Mouse (Mus musculus) C2C12 (cell line): ENCODE data around the gene Ccdc125.

Source experiments
- CEBPB ChIP-seq: IDR thresholded peaks from one replicate; pipeline ENCODE4 v1.6.1; 2011; ENCODE audit warnings: low read depth, mild to moderate bottlenecking, control low read depth, moderate library complexity
- CTCF ChIP-seq: IDR thresholded peaks from one replicate; pipeline ENCODE4 v1.5.1; 2011; ENCODE audit not compliant: control insufficient read depth, insufficient read depth, insufficient read length
- MAX ChIP-seq: IDR thresholded peaks from one replicate; pipeline ENCODE4 v1.6.1; 2011; ENCODE audit warnings: mild to moderate bottlenecking, control low read depth
- MYOD1 ChIP-seq: IDR thresholded peaks from one replicate; pipeline ENCODE4 v1.6.1; 2011; ENCODE audit warnings: low read depth; ENCODE audit not compliant: control insufficient read depth, insufficient read length
- MYOG ChIP-seq: IDR thresholded peaks from one replicate; pipeline ENCODE4 v1.6.1; 2011; ENCODE audit not compliant: control insufficient read depth, insufficient read length; ENCODE audit errors: extremely low read depth
- USF1 ChIP-seq: IDR thresholded peaks from one replicate; pipeline ENCODE4 v1.6.1; 2011; ENCODE audit warnings: low read depth, mild to moderate bottlenecking, control low read depth, moderate library complexity

DNA sequence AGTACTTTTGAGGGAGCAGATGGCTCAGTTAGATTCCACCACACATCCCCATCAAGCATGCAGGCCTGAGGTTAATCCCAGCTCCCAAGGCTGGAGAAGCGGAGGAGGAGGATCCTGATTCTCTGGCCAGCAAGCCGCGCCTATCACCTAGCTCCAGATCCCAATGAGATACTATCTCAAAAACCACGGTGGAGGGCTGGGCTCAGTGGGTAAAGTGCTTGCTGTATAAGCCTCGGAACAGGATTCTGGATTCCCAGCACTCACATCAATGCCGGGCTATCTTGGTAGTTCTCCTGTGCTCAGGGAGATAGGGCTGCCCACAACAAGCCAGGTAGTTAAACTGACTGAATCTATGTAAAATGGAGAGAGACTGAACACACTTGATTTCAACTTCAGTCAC, 46.0 kb downstream of the Ccdc125 start:
- TF ChIP-seq CTCF (no peak), MAX (no peak), USF1 (no peak), MYOD1 (no peak), MYOG (no peak), CEBPB (no peak)
